Mouse (Mus musculus) lung, adult 18-20 months (tissue): ENCODE results near the gene Ppm1n.

Experiments
- DNase-seq, 2 experiments: peaks; one replicate each; pipeline ENCODE4 v3.0.0; 2022; ENCODE audit warnings: mixed read lengths in 2 of 2

Gene Ppm1n

GRCm38 (mm10) chr7:19279581-19280114 is at the start of gene Ppm1n:
Gene Ppm1n (minus strand): TSS chr7:19280064.
- DNase-seq: no peak

GRCm38 (mm10) chr7:19328425-19328824 is 48.6 kb upstream of the Ppm1n start:
- DNase-seq: no peak

- no peak for DNase-seq
Observed at GRCm38 (mm10) chr7:19327782-19328181, 47.9 kb upstream of the Ppm1n start.

- DNase-seq: peak; percentile 95 to 98
Observed at GRCm38 (mm10) chr7:19327128-19327527, 47.3 kb upstream of the Ppm1n start.

GRCm38 (mm10) chr7:19326359-19326758 is 46.5 kb upstream of the Ppm1n start:
- peak; percentile 91 to 96 for DNase-seq

GRCm38 (mm10) chr7:19325262-19326199 is 45.7 kb upstream of the Ppm1n start:
- no peak for DNase-seq

- DNase-seq: no peak
Observed at GRCm38 (mm10) chr7:19324221-19324620, 44.4 kb upstream of the Ppm1n start.

GRCm38 (mm10) chr7:19322489-19322888 is 42.6 kb upstream of the Ppm1n start:
- no peak for DNase-seq

GRCm38 (mm10) chr7:19321464-19321863 is 41.6 kb upstream of the Ppm1n start:
- DNase-seq: peak in 1 of 2 experiments; percentile 36

GRCm38 (mm10) chr7:19320637-19321036 is 40.8 kb upstream of the Ppm1n start:
- no peak for DNase-seq

- DNase-seq: peak; percentile 96 to 98
Observed at GRCm38 (mm10) chr7:19319906-19320305, 40.0 kb upstream of the Ppm1n start.

- DNase-seq: peak in 1 of 2 experiments; percentile 40
Observed at GRCm38 (mm10) chr7:19319458-19319857, 39.6 kb upstream of the Ppm1n start.

GRCm38 (mm10) chr7:19318676-19319075 is 38.8 kb upstream of the Ppm1n start:
- DNase-seq: no peak

GRCm38 (mm10) chr7:19318201-19318600 is 38.3 kb upstream of the Ppm1n start:
- no peak for DNase-seq

- DNase-seq: peak; percentile 72 to 81
Observed at GRCm38 (mm10) chr7:19316451-19317161, 36.7 kb upstream of the Ppm1n start.

- no peak for DNase-seq
Observed at GRCm38 (mm10) chr7:19314033-19314432, 34.2 kb upstream of the Ppm1n start.

GRCm38 (mm10) chr7:19311991-19312390 is 32.1 kb upstream of the Ppm1n start:
- no peak for DNase-seq

- DNase-seq: peak; percentile 94 to 97
Observed at GRCm38 (mm10) chr7:19309884-19310641, 30.2 kb upstream of the Ppm1n start, which contains the start of gene Fosb. Gene Fosb (minus strand): TSS chr7:19310051.

- DNase-seq: no peak
Observed at GRCm38 (mm10) chr7:19309278-19309883, 29.5 kb upstream of the Ppm1n start.

GRCm38 (mm10) chr7:19308454-19309277 is 28.8 kb upstream of the Ppm1n start:
- DNase-seq: peak; percentile 96 to 98
